Mouse (Mus musculus): ENCODE measurements around the gene Krt90. TPM values are rescaled to one million over a fixed set of nuclear protein-coding genes. Genes with fewer than 3 reads are reported as not detected.

Krt90 gene
- total RNA-seq (2021): not detected
- long read RNA-seq, experiment 1: 0 reads
- long read RNA-seq, experiment 2: 0 reads

DNA sequence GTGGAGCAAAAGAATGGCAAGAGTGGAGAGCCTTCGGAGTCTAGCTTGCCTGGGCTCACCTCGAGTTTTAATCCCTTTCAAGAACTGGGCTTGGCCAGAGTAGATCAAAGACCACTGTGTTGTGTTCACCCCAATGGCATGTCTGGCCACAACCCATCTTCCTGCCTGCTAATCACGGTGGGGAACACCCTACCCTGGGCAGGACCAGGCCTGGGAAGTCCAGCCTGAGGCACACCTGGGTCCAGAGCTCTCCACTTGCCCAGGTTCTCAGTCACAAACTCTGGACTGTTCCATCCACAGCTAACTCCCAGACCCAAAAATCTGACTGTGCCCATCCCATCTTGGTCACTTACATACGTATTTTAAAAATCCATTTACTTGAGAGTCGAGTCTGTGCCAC, at the start of gene Krt90:
Krt90 (minus strand) TSS at position 101 of the 400 bp plus-strand sequence.
- no peak for DNase-seq

DNA sequence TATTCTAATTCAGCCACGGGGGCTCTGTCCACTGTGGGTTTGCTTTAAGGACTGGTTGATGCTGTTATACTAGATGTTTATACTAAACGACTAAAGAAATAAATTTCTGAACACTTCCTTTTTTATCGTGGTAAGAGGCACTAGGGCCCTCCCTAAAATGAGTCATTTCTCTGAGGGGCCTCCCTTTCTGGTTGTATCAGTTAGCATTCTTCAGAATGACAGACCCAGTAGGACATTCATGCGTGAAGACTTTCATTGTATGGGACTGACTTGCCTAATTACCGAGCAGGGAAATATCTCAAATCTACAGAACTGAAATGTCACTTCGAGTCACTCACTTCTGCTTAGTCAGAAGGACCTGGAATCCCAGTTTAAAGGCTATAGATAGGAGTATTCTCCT, 36.4 kb upstream of the Krt90 start:
- no peak for DNase-seq

GRCm38 (mm10) chr15:101588216-101588615, 25.5 kb upstream of the Krt90 start:
- DNase-seq: no peak

DNA sequence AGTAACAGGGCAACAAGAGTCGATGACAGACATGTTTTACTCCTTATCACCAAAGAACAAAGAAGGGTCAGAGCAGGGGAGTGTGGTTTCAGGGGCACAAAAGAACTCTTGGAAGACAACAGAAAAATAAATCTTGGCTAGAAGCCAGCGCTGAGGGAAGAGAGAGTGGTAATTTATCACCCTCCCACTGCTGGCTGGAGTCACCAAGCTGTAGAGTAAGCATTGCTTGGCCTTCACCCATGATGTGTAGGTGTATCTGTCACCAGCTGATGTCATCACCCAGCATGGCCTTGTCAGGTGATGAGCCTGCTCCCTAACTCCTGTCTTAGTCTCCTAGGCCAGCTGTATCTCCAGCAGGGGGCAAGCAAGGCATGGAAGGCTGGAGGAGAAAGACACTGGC, 21.7 kb upstream of the Krt90 start:
- no peak for DNase-seq

DNA sequence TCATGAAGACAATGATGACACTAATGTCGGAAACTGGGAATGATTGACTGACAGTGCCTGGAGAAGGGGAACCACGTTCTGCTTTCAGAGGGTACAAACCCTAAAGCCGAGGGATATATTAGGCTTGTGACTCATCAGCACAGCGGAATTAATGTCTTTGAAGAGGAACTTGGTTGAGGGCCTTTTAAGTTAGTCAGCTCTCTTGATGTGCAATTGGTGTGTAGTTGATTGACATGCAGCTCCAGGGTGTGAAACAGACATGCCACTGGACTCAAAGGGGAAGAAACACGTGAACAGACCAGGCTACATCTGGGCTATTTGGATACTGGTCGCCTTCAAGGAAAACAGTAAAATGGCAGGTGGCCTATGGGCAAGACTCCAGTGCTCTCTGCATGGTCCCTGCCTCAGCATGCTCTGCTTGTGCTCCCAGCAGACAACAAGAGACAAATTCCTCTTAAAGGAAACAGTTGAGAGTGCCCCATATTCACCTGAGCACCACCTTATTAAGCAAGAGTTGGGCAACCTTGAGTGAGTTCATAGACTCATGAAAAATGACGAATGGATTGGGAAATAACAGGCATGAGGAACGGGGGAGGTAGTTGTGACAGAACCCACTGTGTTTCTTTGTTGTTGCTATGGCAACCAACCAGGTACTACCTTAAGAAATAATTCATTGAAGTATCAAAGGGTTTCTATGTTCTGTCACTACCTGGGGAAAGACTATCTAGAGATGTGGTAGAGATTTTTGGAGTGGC, 20.6 kb upstream of the Krt90 start:
- peak in 1 of 2 experiments; percentile 23 for DNase-seq

- DNase-seq: no peak
Measured at GRCm38 (mm10) chr15:101581701-101582100, 19.0 kb upstream of the Krt90 start.

GRCm38 (mm10) chr15:101575506-101575905, 12.8 kb upstream of the Krt90 start:
- DNase-seq: no peak

- no peak for DNase-seq
Measured at GRCm38 (mm10) chr15:101573796-101574345, 11.1 kb upstream of the Krt90 start, which contains the start of gene Krt75. Gene Krt75, minus strand, starts transcription at chr15:101573904.

DNA sequence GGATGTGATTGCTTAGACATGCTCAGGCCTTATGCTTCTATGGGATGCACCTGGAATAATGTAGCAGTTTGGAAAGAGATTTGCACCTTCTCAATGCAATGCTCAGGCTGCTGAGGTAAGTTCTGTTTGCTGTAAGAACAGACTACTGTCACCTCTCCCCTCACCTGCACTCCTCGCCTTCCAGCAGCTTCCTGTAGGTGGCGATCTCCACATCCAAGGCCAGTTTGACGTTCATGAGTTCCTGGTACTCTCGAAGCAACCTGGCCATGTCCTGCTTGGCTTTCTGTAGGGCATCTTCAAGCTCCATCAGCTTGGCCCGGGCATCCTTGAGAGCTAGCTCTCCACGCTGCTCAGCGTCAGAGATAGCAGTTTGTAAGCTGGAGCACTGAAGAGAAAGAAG, 5.0 kb upstream of the Krt90 start:
- DNase-seq: no peak

DNA sequence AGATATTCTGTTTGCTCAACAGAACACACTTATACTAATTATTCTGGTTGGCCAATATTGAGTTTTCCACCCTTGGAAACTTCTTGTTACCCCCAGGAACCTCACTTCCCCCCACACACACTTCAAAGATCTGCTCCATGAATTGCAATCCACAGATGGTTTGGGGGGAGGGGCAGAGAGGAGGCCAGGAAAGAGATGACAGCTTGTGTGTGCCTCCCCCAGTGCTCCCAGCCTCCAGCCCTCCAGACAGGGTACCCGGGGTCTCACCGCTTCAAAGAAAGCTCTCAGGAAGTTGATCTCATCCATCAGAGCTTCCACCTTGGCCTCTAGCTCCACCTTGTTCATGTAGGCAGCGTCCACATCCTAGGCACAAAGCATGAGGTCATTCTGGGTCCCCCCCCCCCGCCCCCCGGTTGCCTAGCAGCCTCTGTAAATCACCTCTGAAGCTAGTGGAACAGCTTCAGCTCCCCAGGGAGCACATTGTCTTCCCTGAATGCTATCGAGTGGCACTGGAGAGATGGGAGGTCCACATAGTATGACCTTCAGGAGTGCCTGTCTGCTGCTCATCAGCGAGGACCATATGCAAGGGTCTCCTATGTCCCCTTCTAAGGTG, 4.6 kb downstream of the Krt90 start:
- no peak for DNase-seq

GRCm38 (mm10) chr15:101553169-101553568, 9.6 kb downstream of the Krt90 start:
- DNase-seq: peak; percentile 9 to 12

DNA sequence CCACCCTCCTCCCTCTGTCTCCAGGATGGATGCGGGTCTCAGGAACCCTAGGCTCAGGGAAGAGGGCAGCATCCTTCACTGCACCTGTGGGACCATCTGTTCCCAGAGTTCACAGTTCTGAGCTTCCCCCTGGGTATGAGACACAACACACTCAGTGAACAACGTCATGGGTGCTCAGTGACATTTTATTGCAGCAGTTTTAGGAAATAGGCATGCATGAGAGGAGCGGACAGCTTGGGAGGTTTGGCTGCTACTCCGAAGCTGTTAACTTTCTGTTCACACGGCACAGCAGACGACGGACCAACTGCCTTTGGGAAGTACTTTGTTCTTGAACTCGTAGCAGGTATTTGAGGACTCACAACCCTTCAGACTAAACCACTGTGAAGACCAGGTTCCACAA, 10.6 kb downstream of the Krt90 start:
- DNase-seq: no peak

DNA sequence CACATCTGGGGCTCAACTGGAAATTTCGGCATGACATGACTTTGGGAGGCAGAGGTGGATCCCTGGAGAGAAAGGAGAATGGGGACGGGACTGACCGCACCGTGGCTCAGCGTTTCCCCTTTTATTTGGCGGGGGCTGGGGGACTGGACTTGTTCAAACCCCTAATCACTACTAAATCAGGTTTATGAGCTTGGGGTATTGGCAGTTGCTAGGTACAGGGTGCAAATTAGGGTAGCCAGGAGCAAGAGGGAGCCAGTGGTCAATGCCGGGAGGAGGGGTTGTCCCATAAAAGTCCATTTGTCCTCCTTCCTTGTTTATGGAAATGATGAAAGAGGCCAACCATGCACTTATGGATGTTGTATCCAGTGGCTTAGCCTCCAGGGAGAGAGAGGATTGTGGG, 12.2 kb downstream of the Krt90 start, which contains the start of gene Krt82:
Krt82 (minus strand) TSS at position 101 of the 400 bp plus-strand sequence.
- DNase-seq: no peak

- DNase-seq: no peak
Measured at GRCm38 (mm10) chr15:101544478-101544877, 18.3 kb downstream of the Krt90 start.

DNA sequence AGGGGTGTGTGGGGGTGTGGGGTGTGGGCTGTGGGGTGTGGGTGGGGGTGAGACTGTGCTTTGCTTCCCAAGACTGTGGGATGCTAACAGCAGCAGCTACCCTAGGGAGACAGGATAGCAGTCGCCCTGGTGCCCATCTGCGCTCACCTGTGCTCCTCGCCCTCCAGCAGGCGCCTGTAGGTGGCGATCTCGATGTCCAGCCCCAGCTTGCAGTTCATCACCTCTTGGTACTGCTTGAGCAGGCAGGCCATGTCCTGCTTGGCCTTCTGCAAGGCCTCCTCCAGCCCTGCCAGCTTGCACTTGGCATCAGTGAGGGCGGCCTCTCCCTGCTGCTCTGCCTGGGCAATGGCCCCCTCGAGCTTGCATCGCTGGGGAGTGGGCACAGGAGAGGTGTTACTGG, 20.2 kb downstream of the Krt90 start:
- DNase-seq: no peak

DNA sequence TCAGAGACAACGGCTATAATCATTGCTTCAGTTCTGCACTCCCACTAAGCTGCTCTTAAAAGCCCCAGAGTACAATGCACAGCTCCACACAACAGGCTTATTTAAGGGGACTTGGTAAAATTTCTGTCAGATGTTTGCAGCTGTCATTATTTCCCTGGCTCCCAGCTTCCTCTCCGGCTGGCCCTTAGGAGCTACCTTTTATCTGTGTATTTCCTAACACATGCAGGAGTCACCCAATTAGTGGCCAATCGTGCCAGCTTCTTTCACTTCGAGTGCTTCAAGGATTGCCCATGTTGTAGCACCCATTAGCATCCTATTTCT, 24.2 kb downstream of the Krt90 start:
- DNase-seq: peak; percentile 12

DNA sequence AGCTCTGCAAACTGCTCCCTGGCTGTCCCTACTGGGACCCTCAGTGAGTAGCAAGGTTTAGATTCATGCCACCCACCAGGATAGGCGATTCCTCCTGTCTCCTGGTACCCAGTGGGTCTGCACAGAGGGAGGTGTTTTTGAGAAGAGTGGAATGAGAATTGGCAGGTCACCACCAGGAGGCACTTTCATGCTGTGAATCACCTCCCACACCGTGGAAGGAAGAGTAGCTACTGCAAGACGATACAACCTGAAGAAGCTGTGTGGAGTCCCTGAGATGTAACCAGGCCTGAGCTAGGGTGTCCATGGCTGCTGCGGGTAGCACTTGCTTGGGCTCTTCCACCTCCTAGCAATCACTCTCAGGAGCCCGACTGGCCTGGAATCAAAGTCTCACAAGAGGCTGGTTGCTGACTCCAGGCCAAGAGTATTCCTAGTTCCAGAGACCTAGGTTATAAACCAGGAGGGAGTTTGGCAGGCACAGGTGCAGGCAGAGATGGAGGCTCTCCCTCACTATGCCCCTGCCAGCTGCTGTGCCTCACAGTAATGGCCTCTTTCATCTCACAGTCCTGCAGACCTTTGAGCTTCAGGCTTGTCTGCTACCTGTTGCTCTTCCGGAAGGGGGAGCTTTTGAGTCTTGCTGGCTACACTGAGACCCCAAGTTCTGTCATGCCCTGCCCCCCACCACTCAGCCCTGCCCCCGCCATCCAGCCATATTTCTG, 24.7 kb downstream of the Krt90 start:
- peak in 1 of 2 experiments; percentile 7 for DNase-seq

GRCm38 (mm10) chr15:101536054-101536850, 26.5 kb downstream of the Krt90 start:
- DNase-seq: no peak

GRCm38 (mm10) chr15:101532720-101533119, 30.0 kb downstream of the Krt90 start, which contains the start of gene Krt84:
Gene Krt84, minus strand, starts transcription at chr15:101532820.
- no peak for DNase-seq

DNA sequence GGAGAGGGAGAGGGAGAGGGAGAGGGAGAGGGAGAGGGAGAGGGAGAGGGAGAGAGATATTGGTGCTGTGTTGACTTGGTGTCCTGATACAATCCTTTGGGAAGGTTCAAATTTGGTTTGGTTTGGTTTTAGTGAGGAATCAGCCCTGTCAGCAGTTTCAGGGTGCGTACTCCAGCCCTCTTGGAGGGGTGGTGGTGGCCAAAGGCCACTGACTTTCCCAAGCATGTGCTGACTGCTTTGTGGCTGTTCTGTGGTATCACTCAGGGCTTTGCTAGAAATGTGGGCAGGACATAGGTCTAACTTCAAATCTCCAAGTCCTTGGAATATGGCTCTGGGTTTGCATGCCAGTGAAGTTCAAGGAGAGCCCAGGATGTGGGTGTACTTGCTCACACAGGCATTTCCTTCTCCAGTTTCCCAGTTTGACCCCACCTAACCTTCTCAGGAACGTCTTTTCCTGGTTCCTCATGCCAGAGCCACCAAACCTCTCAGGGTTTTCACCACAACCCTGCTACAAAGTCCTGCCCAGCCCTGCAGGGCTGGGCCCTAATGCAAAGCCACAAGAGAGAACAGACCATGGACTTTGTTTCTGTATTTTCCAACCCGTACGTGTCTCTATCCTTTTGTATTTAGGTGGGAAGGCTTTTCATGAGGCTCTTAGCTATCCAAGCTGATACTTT, 40.1 kb downstream of the Krt90 start:
- no peak for DNase-seq

DNA sequence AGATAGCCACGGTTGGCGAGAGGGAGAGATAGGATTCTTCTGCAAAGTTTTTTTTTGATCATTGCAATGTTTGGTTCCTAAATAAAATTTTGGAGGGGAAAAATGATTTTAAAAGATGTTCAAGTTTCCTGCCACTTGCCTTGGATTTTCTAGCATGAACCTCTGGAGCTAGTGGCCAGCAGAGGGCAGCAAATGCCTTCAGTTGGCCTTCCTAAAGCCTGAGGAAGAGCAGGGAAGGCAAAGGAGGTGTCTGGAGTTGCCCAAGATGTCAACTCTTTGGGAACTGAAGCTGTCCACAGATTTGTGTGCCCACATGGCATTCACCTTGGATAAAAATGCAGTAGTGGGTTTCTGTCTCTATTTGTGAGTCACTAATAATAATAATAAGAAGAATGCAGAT, 43.0 kb downstream of the Krt90 start:
- peak; percentile 61 to 85 for DNase-seq
